Mouse (Mus musculus): ENCODE data around the gene Gpr137c. TPM values are rescaled to one million over a fixed set of nuclear protein-coding genes. Genes with fewer than 3 reads are reported as not detected.

The Gpr137c gene
- polyA plus RNA-seq, 1 experiment from 2014 or later: 11.2 TPM

GRCm38 (mm10) chr14:45310101-45310500 is 90.6 kb downstream of the Gpr137c start:
- WGBS: 92% methylated on average over 14 of the region's 14 CpGs
- 0 out of 2 replicates have a peak, but pooled peaks cover 3% of the 10 kb centered on the region for H3K36me3 ChIP-seq (ENCODE audit: control insufficient read depth, insufficient read depth, low read length)
- no peak overlapping the region for H3K9ac ChIP-seq (ENCODE audit: low read depth, low read length)
- H3K4me2 ChIP-seq (ENCODE audit: low read length): no peak overlapping the region
- H3K4me1 ChIP-seq (ENCODE audit: control insufficient read depth, insufficient read depth, low read depth, low read length): no peaks in the 10 kb centered on the region
- ATAC-seq: no peak
- H3K27ac ChIP-seq (ENCODE audit: low read depth, low read length): no peak overlapping the region
- no peaks in the 10 kb centered on the region for H3K27me3 ChIP-seq (replicated peaks; ENCODE audit: control insufficient read depth, insufficient read depth, low read length)
- no peaks in the 10 kb centered on the region for H3K9me3 ChIP-seq (ENCODE audit: control insufficient read depth, low read length)
- H3K4me3 ChIP-seq (ENCODE audit: low read length): no peak overlapping the region

GRCm38 (mm10) chr14:45316927-45317326 is 97.4 kb downstream of the Gpr137c start:
- H3K36me3 ChIP-seq (ENCODE audit: control insufficient read depth, insufficient read depth, low read length): no peaks in the 10 kb centered on the region
- no peaks in the 10 kb centered on the region for H3K27me3 ChIP-seq (replicated peaks; ENCODE audit: control insufficient read depth, insufficient read depth, low read length)
- H3K4me1 ChIP-seq (ENCODE audit: control insufficient read depth, insufficient read depth, low read depth, low read length): peaks cover 11% of the 10 kb centered on the region
- no peaks in the 10 kb centered on the region for H3K9me3 ChIP-seq (ENCODE audit: control insufficient read depth, low read length)
- WGBS: 79% methylated on average over 5 of the region's 5 CpGs
- H3K27ac ChIP-seq (ENCODE audit: low read depth, low read length): no peak overlapping the region
- no peak for ATAC-seq
- H3K9ac ChIP-seq (ENCODE audit: low read depth, low read length): peak overlapping the region; percentile 91
- peak overlapping the region; percentile 83 for H3K4me3 ChIP-seq (ENCODE audit: low read length)
- peak overlapping the region; percentile 81 for H3K4me2 ChIP-seq (ENCODE audit: low read length)

- Histone ChIP-seq H3K9ac (ENCODE audit: low read depth, low read length) (peak overlapping the region; percentile 91), H3K27ac (ENCODE audit: low read depth, low read length) (peak overlapping the region; percentile 97), H3K4me2 (ENCODE audit: low read length) (peak overlapping the region; percentile 81), H3K4me3 (ENCODE audit: low read length) (peak overlapping the region; percentile 83), H3K4me1 (ENCODE audit: control insufficient read depth, insufficient read depth, low read depth, low read length) (peaks cover 11% of the 10 kb centered on the region), H3K9me3 (ENCODE audit: control insufficient read depth, low read length) (no peaks in the 10 kb centered on the region), H3K36me3 (ENCODE audit: control insufficient read depth, insufficient read depth, low read length) (no peaks in the 10 kb centered on the region), H3K27me3 (replicated peaks; ENCODE audit: control insufficient read depth, insufficient read depth, low read length) (no peaks in the 10 kb centered on the region)
- under 1% methylated on average over 36 of the region's 38 CpGs for WGBS
- no peak; the same call in 1 of the 2 replicates for ATAC-seq
Observed at GRCm38 (mm10) chr14:45317921-45318411, 98.4 kb downstream of the Gpr137c start.

GRCm38 (mm10) chr14:45318426-45319236 is 99.1 kb downstream of the Gpr137c start, which contains the start of gene Ero1l:
Gene Ero1l, minus strand, starts transcription at chr14:45318771.
- Histone ChIP-seq H3K9ac (ENCODE audit: low read depth, low read length) (peak within 1 kb of the TSS; percentile 91), H3K36me3 (ENCODE audit: control insufficient read depth, insufficient read depth, low read length) (no peaks in the 10 kb centered on the region), H3K4me2 (ENCODE audit: low read length) (peak within 1 kb of the TSS; percentile 81), H3K4me3 (ENCODE audit: low read length) (peak within 1 kb of the TSS; percentile 83), H3K4me1 (ENCODE audit: control insufficient read depth, insufficient read depth, low read depth, low read length) (peaks cover 11% of the 10 kb centered on the region), H3K27me3 (replicated peaks; ENCODE audit: control insufficient read depth, insufficient read depth, low read length) (no peaks in the 10 kb centered on the region), H3K9me3 (ENCODE audit: control insufficient read depth, low read length) (no peaks in the 10 kb centered on the region), H3K27ac (ENCODE audit: low read depth, low read length) (peak within 1 kb of the TSS; percentile 97)
- 1% methylated on average over 60 of the region's 74 CpGs for WGBS
- ATAC-seq: peak; percentile 97

- no peak overlapping the region for H3K27ac ChIP-seq (ENCODE audit: low read depth, low read length)
Observed at GRCm38 (mm10) chr14:45319237-45319610, 99.7 kb downstream of the Gpr137c start.

GRCm38 (mm10) chr14:45320111-45320510 is 100.6 kb downstream of the Gpr137c start:
- no peaks in the 10 kb centered on the region for H3K9me3 ChIP-seq (ENCODE audit: control insufficient read depth, low read length)
- no peak for ATAC-seq
- H3K27ac ChIP-seq (ENCODE audit: low read depth, low read length): no peak overlapping the region
- 82% methylated on average over 4 of the region's 4 CpGs for WGBS
- H3K4me2 ChIP-seq (ENCODE audit: low read length): no peak overlapping the region
- no peak overlapping the region for H3K4me3 ChIP-seq (ENCODE audit: low read length)
- peaks cover 11% of the 10 kb centered on the region for H3K4me1 ChIP-seq (ENCODE audit: control insufficient read depth, insufficient read depth, low read depth, low read length)
- H3K9ac ChIP-seq (ENCODE audit: low read depth, low read length): no peak overlapping the region
- H3K36me3 ChIP-seq (ENCODE audit: control insufficient read depth, insufficient read depth, low read length): no peaks in the 10 kb centered on the region
- no peaks in the 10 kb centered on the region for H3K27me3 ChIP-seq (replicated peaks; ENCODE audit: control insufficient read depth, insufficient read depth, low read length)

More at GRCm38 (mm10) chr14:45319237-45319610, 99.7 kb downstream of the Gpr137c start:
- H3K4me1 ChIP-seq (ENCODE audit: control insufficient read depth, insufficient read depth, low read depth, low read length): peaks cover 11% of the 10 kb centered on the region
- no peak for ATAC-seq
- H3K36me3 ChIP-seq (ENCODE audit: control insufficient read depth, insufficient read depth, low read length): no peaks in the 10 kb centered on the region
- no peaks in the 10 kb centered on the region for H3K27me3 ChIP-seq (replicated peaks; ENCODE audit: control insufficient read depth, insufficient read depth, low read length)
- H3K4me3 ChIP-seq (ENCODE audit: low read length): no peak overlapping the region
- 63% methylated on average over 3 of the region's 3 CpGs for WGBS
- H3K4me2 ChIP-seq (ENCODE audit: low read length): peak overlapping the region; percentile 81
- H3K9ac ChIP-seq (ENCODE audit: low read depth, low read length): no peak overlapping the region; the same call in 1 of the 2 replicates
- no peaks in the 10 kb centered on the region for H3K9me3 ChIP-seq (ENCODE audit: control insufficient read depth, low read length)

- H3K9ac ChIP-seq (ENCODE audit: low read depth, low read length): no peak overlapping the region
- 80% methylated on average over 3 of the region's 3 CpGs for WGBS
- H3K9me3 ChIP-seq (ENCODE audit: control insufficient read depth, low read length): no peaks in the 10 kb centered on the region
- H3K36me3 ChIP-seq (ENCODE audit: control insufficient read depth, insufficient read depth, low read length): no peaks in the 10 kb centered on the region
- no peak overlapping the region for H3K27ac ChIP-seq (ENCODE audit: low read depth, low read length)
- H3K4me3 ChIP-seq (ENCODE audit: low read length): no peak overlapping the region
- ATAC-seq: no peak
- peaks cover 11% of the 10 kb centered on the region for H3K4me1 ChIP-seq (ENCODE audit: control insufficient read depth, insufficient read depth, low read depth, low read length)
- H3K27me3 ChIP-seq (replicated peaks; ENCODE audit: control insufficient read depth, insufficient read depth, low read length): no peaks in the 10 kb centered on the region
- H3K4me2 ChIP-seq (ENCODE audit: low read length): no peak overlapping the region
Observed at GRCm38 (mm10) chr14:45321067-45321466, 101.5 kb downstream of the Gpr137c start.

GRCm38 (mm10) chr14:45321622-45322021 is 102.1 kb downstream of the Gpr137c start:
- H3K36me3 ChIP-seq (ENCODE audit: control insufficient read depth, insufficient read depth, low read length): no peaks in the 10 kb centered on the region
- H3K9me3 ChIP-seq (ENCODE audit: control insufficient read depth, low read length): no peaks in the 10 kb centered on the region
- 86% methylated on average over 5 of the region's 5 CpGs for WGBS

GRCm38 (mm10) chr14:45322450-45322849 is 102.9 kb downstream of the Gpr137c start:
- Histone ChIP-seq H3K9me3 (ENCODE audit: control insufficient read depth, low read length) (no peaks in the 10 kb centered on the region), H3K36me3 (ENCODE audit: control insufficient read depth, insufficient read depth, low read length) (no peaks in the 10 kb centered on the region), H3K4me2 (ENCODE audit: low read length) (no peak overlapping the region), H3K27ac (ENCODE audit: low read depth, low read length) (no peak overlapping the region), H3K4me1 (ENCODE audit: control insufficient read depth, insufficient read depth, low read depth, low read length) (peaks cover 5% of the 10 kb centered on the region), H3K4me3 (ENCODE audit: low read length) (no peak overlapping the region), H3K9ac (ENCODE audit: low read depth, low read length) (no peak overlapping the region), H3K27me3 (replicated peaks; ENCODE audit: control insufficient read depth, insufficient read depth, low read length) (no peaks in the 10 kb centered on the region)
- 87% methylated on average over 2 of the region's 2 CpGs for WGBS
- no peak for ATAC-seq

More at GRCm38 (mm10) chr14:45321622-45322021, 102.1 kb downstream of the Gpr137c start:
- no peak overlapping the region for H3K4me3 ChIP-seq (ENCODE audit: low read length)
- H3K27me3 ChIP-seq (replicated peaks; ENCODE audit: control insufficient read depth, insufficient read depth, low read length): no peaks in the 10 kb centered on the region
- H3K4me2 ChIP-seq (ENCODE audit: low read length): no peak overlapping the region
- H3K9ac ChIP-seq (ENCODE audit: low read depth, low read length): no peak overlapping the region
- no peak overlapping the region for H3K27ac ChIP-seq (ENCODE audit: low read depth, low read length)
- H3K4me1 ChIP-seq (ENCODE audit: control insufficient read depth, insufficient read depth, low read depth, low read length): peaks cover 11% of the 10 kb centered on the region
- ATAC-seq: no peak
